Mouse (Mus musculus) gonadal fat pad, adult 2 months (tissue): Measurements from ENCODE around the gene Nup88. TPM values are rescaled to one million over a fixed set of nuclear protein-coding genes. Genes with fewer than 3 reads are reported as not detected.
A peak's percentile ranks its signal among the peaks of the same experiment; 100 is the strongest.

ENCODE experiments used
- DNase-seq: peaks from one replicate; pipeline ENCODE4 v3.0.0-alpha.2; 2012; ENCODE audit warnings: low read depth
- polyA plus RNA-seq: library from polyadenylated mRNA; depleted of rRNA; stranded (reverse); fragments of >200 nt; gene quantifications from 2 replicates; pipeline ENCODE4 v1.2.3, GENCODE M21; 2012; rRNA removed

Nup88 gene
- polyA plus RNA-seq = 40.4 and 41.3 TPM in 2 replicates

GRCm38 (mm10) chr11:70969821-70970559 lies at the start of gene Nup88, which contains the start of gene Rpain:
Nup88 (minus strand) TSS chr11:70969973.
Rpain (plus strand) TSS chr11:70970213.
- peak; percentile 77 for DNase-seq

GRCm38 (mm10) chr11:71018416-71019200 lies 48.8 kb upstream of the Nup88 start:
- no peak for DNase-seq

- no peak for DNase-seq
Observed at GRCm38 (mm10) chr11:71017051-71017450, 47.3 kb upstream of the Nup88 start.

- DNase-seq = no peak
Observed at GRCm38 (mm10) chr11:71012743-71013142, 43.0 kb upstream of the Nup88 start.

- no peak for DNase-seq
Observed at GRCm38 (mm10) chr11:71008321-71008720, 38.5 kb upstream of the Nup88 start.

- no peak for DNase-seq
Observed at GRCm38 (mm10) chr11:71007831-71008230, 38.1 kb upstream of the Nup88 start.

- no peak for DNase-seq
Observed at GRCm38 (mm10) chr11:71007026-71007425, 37.3 kb upstream of the Nup88 start.

GRCm38 (mm10) chr11:71005046-71005445 lies 35.3 kb upstream of the Nup88 start:
- no peak for DNase-seq

GRCm38 (mm10) chr11:71004316-71004773 lies 34.6 kb upstream of the Nup88 start, which contains the start of gene Dhx33:
Dhx33 (minus strand) TSS chr11:71004437.
- peak; percentile 66 for DNase-seq

GRCm38 (mm10) chr11:71003611-71004315 lies 34.0 kb upstream of the Nup88 start:
- DNase-seq = no peak

- no peak for DNase-seq
Observed at GRCm38 (mm10) chr11:71001167-71001566, 31.4 kb upstream of the Nup88 start.

- DNase-seq = no peak
Observed at GRCm38 (mm10) chr11:70982557-70983228, 12.9 kb upstream of the Nup88 start, which contains the start of gene C1qbp. C1qbp (minus strand) TSS chr11:70983026.

GRCm38 (mm10) chr11:70982030-70982429 lies 12.3 kb upstream of the Nup88 start:
- DNase-seq = no peak

GRCm38 (mm10) chr11:70980751-70981510 lies 11.2 kb upstream of the Nup88 start:
- DNase-seq = no peak

- no peak for DNase-seq
Observed at GRCm38 (mm10) chr11:70980232-70980631, 10.5 kb upstream of the Nup88 start.

- no peak for DNase-seq
Observed at GRCm38 (mm10) chr11:70977293-70977692, 7.5 kb upstream of the Nup88 start.

GRCm38 (mm10) chr11:70975193-70975592 lies 5.4 kb upstream of the Nup88 start:
- no peak for DNase-seq

- DNase-seq = no peak
Observed at GRCm38 (mm10) chr11:70973947-70974346, 4.2 kb upstream of the Nup88 start.

- DNase-seq = no peak
Observed at GRCm38 (mm10) chr11:70972586-70972985, 2.8 kb upstream of the Nup88 start.
